Mouse (Mus musculus): ENCODE data around the gene Adamts7. TPM values are rescaled to one million over a fixed set of nuclear protein-coding genes. Genes with fewer than 3 reads are reported as not detected.
A peak's percentile ranks its signal among the peaks of the same experiment; 100 is the strongest.

The Adamts7 gene
- polyA plus RNA-seq, 1 experiment from 2014 or later = 13.6 TPM

GRCm38 (mm10) chr9:90126260-90127010 lies 36.4 kb upstream of the Adamts7 start:
- H3K9me3 ChIP-seq (replicated peaks) = no peaks in the 10 kb centered on the region

GRCm38 (mm10) chr9:90127146-90127545 lies 35.7 kb upstream of the Adamts7 start:
- Histone ChIP-seq H3K36me3 (ENCODE audit: poor library complexity, severe bottlenecking) (no peaks in the 10 kb centered on the region), H3K4me2 (no peak overlapping the region), H3K9me3 (replicated peaks) (no peaks in the 10 kb centered on the region), H3K27ac (no peak overlapping the region), H3K27me3 (no peaks in the 10 kb centered on the region), H3K9ac (no peak overlapping the region), H3K4me1 (0 out of 2 replicates have a peak, but pooled peaks cover 5% of the 10 kb centered on the region), H3K4me3 (no peak overlapping the region)
- no peak for ATAC-seq
- 65% methylated on average over 6 of the region's 6 CpGs for WGBS

More at GRCm38 (mm10) chr9:90126260-90127010, 36.4 kb upstream of the Adamts7 start:
- Histone ChIP-seq H3K27ac (no peak overlapping the region), H3K4me2 (peak overlapping the region; percentile 8), H3K9ac (no peak overlapping the region), H3K27me3 (no peaks in the 10 kb centered on the region), H3K4me1 (0 out of 2 replicates have a peak, but pooled peaks cover 5% of the 10 kb centered on the region), H3K36me3 (ENCODE audit: poor library complexity, severe bottlenecking) (no peaks in the 10 kb centered on the region), H3K4me3 (0 out of 2 replicates have a peak overlapping the region, but pooled peaks have one; percentile 0)
- peak; percentile 51 for ATAC-seq
- WGBS = 2% methylated on average over 30 of the region's 30 CpGs

GRCm38 (mm10) chr9:90128636-90129201 lies 34.1 kb upstream of the Adamts7 start:
- Histone ChIP-seq H3K27me3 (no peaks in the 10 kb centered on the region), H3K4me2 (no peak overlapping the region), H3K4me1 (peaks cover 9% of the 10 kb centered on the region; the same call in 1 of the 2 replicates), H3K36me3 (ENCODE audit: poor library complexity, severe bottlenecking) (no peaks in the 10 kb centered on the region), H3K9ac (no peak overlapping the region), H3K9me3 (replicated peaks) (no peaks in the 10 kb centered on the region), H3K4me3 (no peak overlapping the region), H3K27ac (no peak overlapping the region)
- ATAC-seq = no peak
- WGBS = 85% methylated on average over 6 of the region's 6 CpGs

GRCm38 (mm10) chr9:90133562-90134355 lies 29.1 kb upstream of the Adamts7 start:
- Histone ChIP-seq H3K4me3 (no peak overlapping the region), H3K4me1 (peaks cover 6% of the 10 kb centered on the region; the same call in 1 of the 2 replicates), H3K9me3 (replicated peaks) (no peaks in the 10 kb centered on the region), H3K36me3 (ENCODE audit: poor library complexity, severe bottlenecking) (no peaks in the 10 kb centered on the region), H3K9ac (no peak overlapping the region), H3K4me2 (no peak overlapping the region), H3K27ac (no peak overlapping the region), H3K27me3 (no peaks in the 10 kb centered on the region)
- no peak for ATAC-seq
- WGBS = 64% methylated on average over 7 of the region's 7 CpGs

- 85% methylated on average over 8 of the region's 8 CpGs for WGBS
- no peak overlapping the region for H3K9ac ChIP-seq
- no peaks in the 10 kb centered on the region for H3K27me3 ChIP-seq
- H3K36me3 ChIP-seq (ENCODE audit: poor library complexity, severe bottlenecking) = no peaks in the 10 kb centered on the region
- H3K4me3 ChIP-seq = no peak overlapping the region
- no peak overlapping the region for H3K4me2 ChIP-seq
- H3K4me1 ChIP-seq = peaks cover 6% of the 10 kb centered on the region; the same call in 1 of the 2 replicates
- H3K9me3 ChIP-seq (replicated peaks) = no peaks in the 10 kb centered on the region
- ATAC-seq = no peak
- no peak overlapping the region for H3K27ac ChIP-seq
Measured at GRCm38 (mm10) chr9:90135466-90135865, 27.4 kb upstream of the Adamts7 start.

- no peak overlapping the region for H3K9ac ChIP-seq
- ATAC-seq = peak; percentile 50; the same call in 1 of the 2 replicates
- H3K36me3 ChIP-seq (ENCODE audit: poor library complexity, severe bottlenecking) = no peaks in the 10 kb centered on the region
- peaks cover 6% of the 10 kb centered on the region; the same call in 1 of the 2 replicates for H3K4me1 ChIP-seq
- no peak overlapping the region for H3K4me2 ChIP-seq
- H3K4me3 ChIP-seq = no peak overlapping the region
- H3K9me3 ChIP-seq (replicated peaks) = no peaks in the 10 kb centered on the region
- no peaks in the 10 kb centered on the region for H3K27me3 ChIP-seq
- no peak overlapping the region for H3K27ac ChIP-seq
- WGBS = 83% methylated on average over 9 of the region's 9 CpGs
Measured at GRCm38 (mm10) chr9:90135963-90136677, 26.7 kb upstream of the Adamts7 start.

- no peaks in the 10 kb centered on the region for H3K36me3 ChIP-seq (ENCODE audit: poor library complexity, severe bottlenecking)
- H3K9me3 ChIP-seq (replicated peaks) = no peaks in the 10 kb centered on the region
- H3K4me3 ChIP-seq = no peak overlapping the region
- H3K4me2 ChIP-seq = no peak overlapping the region
- H3K27me3 ChIP-seq = no peaks in the 10 kb centered on the region
- no peak for ATAC-seq
- H3K4me1 ChIP-seq = peaks cover 6% of the 10 kb centered on the region; the same call in 1 of the 2 replicates
- 100% methylated on average over 1 of the region's 1 CpGs for WGBS
- no peak overlapping the region for H3K27ac ChIP-seq
- no peak overlapping the region for H3K9ac ChIP-seq
Measured at GRCm38 (mm10) chr9:90136678-90136965, 26.2 kb upstream of the Adamts7 start.

GRCm38 (mm10) chr9:90145788-90146187 lies 17.1 kb upstream of the Adamts7 start:
- Histone ChIP-seq H3K36me3 (ENCODE audit: poor library complexity, severe bottlenecking) (no peaks in the 10 kb centered on the region), H3K27me3 (no peaks in the 10 kb centered on the region), H3K4me1 (no peaks in the 10 kb centered on the region), H3K9ac (no peak overlapping the region), H3K9me3 (replicated peaks) (no peaks in the 10 kb centered on the region), H3K4me2 (no peak overlapping the region), H3K27ac (no peak overlapping the region), H3K4me3 (no peak overlapping the region)
- 44% methylated on average over 2 of the region's 2 CpGs for WGBS
- ATAC-seq = no peak

- Histone ChIP-seq H3K4me3 (no peak overlapping the region), H3K27me3 (no peaks in the 10 kb centered on the region), H3K4me1 (no peaks in the 10 kb centered on the region), H3K36me3 (ENCODE audit: poor library complexity, severe bottlenecking) (no peaks in the 10 kb centered on the region), H3K27ac (no peak overlapping the region), H3K9me3 (replicated peaks) (no peaks in the 10 kb centered on the region), H3K9ac (no peak overlapping the region), H3K4me2 (no peak overlapping the region)
- 82% methylated on average over 5 of the region's 5 CpGs for WGBS
- no peak for ATAC-seq
Measured at GRCm38 (mm10) chr9:90146869-90147268, 16.0 kb upstream of the Adamts7 start.

GRCm38 (mm10) chr9:90162243-90162925 lies 485 bp upstream of the Adamts7 start:
- Histone ChIP-seq H3K27me3 (no peaks in the 10 kb centered on the region), H3K9me3 (replicated peaks) (no peaks in the 10 kb centered on the region), H3K9ac (peak overlapping the region; percentile 88), H3K4me1 (peaks cover 30% of the 10 kb centered on the region), H3K36me3 (ENCODE audit: poor library complexity, severe bottlenecking) (no peaks in the 10 kb centered on the region), H3K27ac (peak overlapping the region; percentile 82), H3K4me2 (peak overlapping the region; percentile 91), H3K4me3 (peak overlapping the region; percentile 83)
- WGBS = 8% methylated on average over 23 of the region's 29 CpGs
- peak; percentile 77 for ATAC-seq

- Histone ChIP-seq H3K36me3 (ENCODE audit: poor library complexity, severe bottlenecking) (0 out of 2 replicates have a peak, but pooled peaks cover 2% of the 10 kb centered on the region), H3K27me3 (no peaks in the 10 kb centered on the region), H3K4me3 (peak overlapping the region; percentile 83), H3K27ac (peak overlapping the region; percentile 82), H3K4me1 (peaks cover 30% of the 10 kb centered on the region), H3K9me3 (replicated peaks) (no peaks in the 10 kb centered on the region), H3K9ac (peak overlapping the region; percentile 88), H3K4me2 (peak overlapping the region; percentile 91)
- WGBS = 0% methylated on average over 18 of the region's 18 CpGs
- peak; percentile 45 for ATAC-seq
Measured at GRCm38 (mm10) chr9:90163749-90164095, 853 bp downstream of the Adamts7 start.

Measured in forebrain, embryonic 13.5 days (tissue).